Mouse (Mus musculus) gastrocnemius, adult 18-20 months (tissue): ENCODE measurements around the gene Car5a. TPM values are rescaled to one million over a fixed set of nuclear protein-coding genes. Genes with fewer than 3 reads are reported as not detected.

Experiments
- DNase-seq: peaks from one replicate; pipeline ENCODE4 v3.0.0; 2021; ENCODE audit warnings: low spot score
- total RNA-seq, 2 experiments: library from RNA; stranded (reverse); gene quantifications; 2 replicates each; pipeline ENCODE4 v1.2.3; 2021

The Car5a gene
- total RNA-seq, 2 experiments from 2014 or later: not detected

DNA sequence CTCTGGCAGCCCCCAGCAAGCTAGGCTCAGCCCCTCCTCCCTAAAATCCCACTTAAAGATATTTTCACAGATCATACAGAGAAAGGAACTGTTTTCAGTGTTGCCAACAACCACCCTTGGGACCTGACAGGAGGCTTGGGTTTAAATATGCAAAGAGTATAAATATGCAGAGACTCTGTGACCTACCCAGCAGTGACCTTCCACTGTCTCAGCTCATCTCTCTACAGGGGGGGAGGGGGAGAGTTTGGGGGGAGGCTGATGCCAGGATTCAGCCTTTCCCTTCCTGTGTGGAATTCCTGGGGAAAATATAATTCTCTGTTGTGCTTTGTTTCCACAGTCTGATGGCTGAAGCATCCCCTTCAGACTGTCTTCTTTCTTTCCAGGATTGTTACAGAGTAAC lies 9.8 kb downstream of the Car5a start:
- DNase-seq: no peak

- peak; percentile 53 for DNase-seq
Measured at GRCm38 (mm10) chr8:121934506-121934905, 10.2 kb downstream of the Car5a start.

GRCm38 (mm10) chr8:121932668-121933520 lies 11.8 kb downstream of the Car5a start:
- DNase-seq: no peak

- peak; percentile 83 for DNase-seq
Measured at GRCm38 (mm10) chr8:121932026-121932667, 12.6 kb downstream of the Car5a start.

DNA sequence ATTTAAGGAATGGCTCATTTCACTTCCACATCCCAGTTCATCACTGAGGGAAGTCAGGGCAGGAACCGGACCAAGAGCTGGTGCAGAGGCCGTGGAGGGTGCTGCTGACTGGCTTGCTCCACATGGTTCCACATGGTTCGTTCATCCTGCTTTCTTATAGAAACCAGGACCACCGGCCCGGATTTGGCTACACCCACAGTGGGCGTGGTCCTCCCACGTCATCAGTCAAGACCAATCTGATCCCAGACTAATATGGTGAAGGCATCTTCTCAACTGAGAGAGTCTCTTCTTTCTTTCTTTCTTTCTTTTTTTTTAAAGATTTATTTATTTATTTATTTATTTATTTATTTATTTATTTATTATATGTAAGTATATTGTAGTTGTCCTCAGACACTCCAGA lies 13.1 kb downstream of the Car5a start:
- DNase-seq: no peak

DNA sequence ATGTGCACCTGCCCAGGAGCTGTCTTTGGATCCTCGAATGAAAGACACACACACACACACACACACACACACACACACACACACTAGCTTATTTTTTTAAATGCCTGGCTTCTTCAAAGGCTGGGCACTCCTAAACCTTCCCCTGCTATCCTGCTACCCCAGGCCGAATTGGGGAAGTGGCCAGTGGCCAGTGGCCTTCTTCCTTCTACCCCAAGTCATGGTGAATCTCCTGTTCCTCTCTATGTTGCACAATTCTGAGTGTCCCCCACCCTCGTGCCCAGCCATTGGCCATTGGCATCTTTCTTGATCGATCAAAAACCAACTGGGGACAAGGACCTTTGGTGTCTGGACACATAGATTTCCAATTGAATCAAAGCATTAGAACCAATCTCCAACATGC lies 14.7 kb downstream of the Car5a start:
- no peak for DNase-seq

DNA sequence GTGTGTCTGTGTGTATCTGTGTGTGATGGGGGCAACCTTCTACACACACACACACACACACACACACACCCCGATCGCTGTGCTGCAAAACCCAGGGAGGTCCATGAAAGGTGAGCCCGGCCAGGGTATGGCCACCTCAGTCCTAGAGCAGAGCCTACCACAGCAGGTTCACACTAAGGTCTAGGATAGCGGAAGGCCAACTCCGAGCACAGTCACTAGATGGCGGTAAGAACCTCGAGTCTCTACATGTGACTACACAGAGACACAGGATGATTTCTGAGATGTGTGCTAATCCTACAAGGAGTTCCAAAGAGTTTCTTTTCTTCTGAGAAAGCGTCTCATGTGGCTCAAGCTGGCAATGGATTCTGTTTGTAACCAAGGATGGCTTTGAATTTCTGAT lies 17.4 kb downstream of the Car5a start:
- DNase-seq: peak; percentile 65

GRCm38 (mm10) chr8:121926266-121926665 lies 18.4 kb downstream of the Car5a start:
- no peak for DNase-seq

DNA sequence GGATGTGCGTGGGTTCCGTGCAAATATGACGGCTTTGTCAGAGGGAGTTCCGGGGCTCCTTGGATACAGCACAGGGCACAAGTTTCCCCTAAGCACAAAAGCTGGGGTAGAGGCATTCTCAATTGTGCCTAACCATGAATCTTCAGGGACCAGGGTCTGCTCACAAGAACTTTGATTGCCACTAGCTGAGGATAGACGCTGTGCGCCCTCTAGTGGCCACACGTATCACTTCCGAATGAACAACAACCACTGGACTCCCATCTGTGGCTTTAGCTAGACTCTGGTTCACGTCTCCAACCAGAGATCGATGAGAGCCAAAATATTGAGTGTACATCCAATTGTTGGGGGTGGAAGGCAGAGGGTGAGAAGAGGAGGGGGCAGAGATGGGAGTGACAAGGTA lies 19.1 kb downstream of the Car5a start:
- DNase-seq: peak; percentile 70

DNA sequence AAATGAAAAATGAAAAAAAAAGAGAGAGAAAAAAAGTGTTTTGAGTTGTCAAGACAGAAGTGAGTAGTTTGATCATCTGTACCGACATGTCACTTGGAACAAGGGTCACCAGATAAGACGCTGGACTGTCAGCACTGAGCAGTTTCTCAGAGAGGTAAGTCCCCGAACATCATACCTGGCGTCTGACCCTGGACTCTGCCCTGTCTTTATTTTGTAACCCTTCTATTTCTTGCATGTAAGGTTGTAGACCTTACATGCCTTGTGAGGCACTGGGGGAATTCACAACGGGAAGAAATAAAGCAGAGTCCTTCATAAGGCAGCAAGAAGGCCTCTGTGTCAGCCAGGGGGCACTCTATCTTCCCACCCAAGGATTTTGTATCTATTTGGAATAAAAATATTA lies 20.0 kb downstream of the Car5a start:
- no peak for DNase-seq

DNA sequence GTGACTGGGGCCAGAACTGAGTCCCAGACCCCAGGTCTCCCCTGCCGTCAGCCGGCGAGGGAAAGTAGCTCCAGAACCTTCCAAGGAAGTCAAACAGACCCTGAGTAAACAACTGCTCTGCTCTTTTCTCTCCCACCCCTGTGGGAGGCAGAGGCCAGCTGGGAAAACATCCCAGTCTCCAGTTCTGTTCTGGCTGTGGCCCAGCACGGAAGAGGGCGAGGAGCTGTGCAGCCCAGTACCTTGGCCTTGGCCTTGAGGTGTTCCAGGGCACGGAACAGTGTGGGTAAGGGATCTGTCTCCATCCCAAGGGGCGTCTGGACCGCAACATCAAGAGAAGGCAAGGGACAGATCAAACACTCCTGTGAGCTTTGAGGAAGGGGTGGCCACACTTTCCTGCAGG lies 22.6 kb downstream of the Car5a start:
- DNase-seq: peak; percentile 40

- no peak for DNase-seq
Measured at GRCm38 (mm10) chr8:121921582-121921981, 23.1 kb downstream of the Car5a start.

GRCm38 (mm10) chr8:121919731-121920130 lies 25.0 kb downstream of the Car5a start:
- peak; percentile 42 for DNase-seq

DNA sequence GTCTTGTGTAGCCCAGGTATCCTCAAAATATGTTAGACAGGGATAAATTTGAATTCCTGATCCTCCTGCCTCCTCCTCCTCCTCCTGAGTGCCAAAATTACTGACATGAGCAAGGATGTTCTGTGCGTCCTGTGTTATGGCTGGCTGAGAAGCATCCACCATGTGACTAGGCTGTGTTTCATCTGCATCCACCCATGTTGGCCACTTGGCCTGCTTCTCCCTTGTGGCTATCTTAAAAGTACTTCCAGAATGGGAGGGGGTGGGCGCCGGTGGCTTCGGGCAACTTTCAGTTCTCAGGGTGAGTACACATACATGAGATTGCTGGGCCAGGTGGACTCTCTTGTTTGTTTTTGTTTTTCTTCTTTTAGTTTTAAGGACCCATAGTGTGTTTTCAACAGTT lies 25.5 kb downstream of the Car5a start:
- no peak for DNase-seq

- no peak for DNase-seq
Measured at GRCm38 (mm10) chr8:121913378-121913777, 31.3 kb downstream of the Car5a start.

DNA sequence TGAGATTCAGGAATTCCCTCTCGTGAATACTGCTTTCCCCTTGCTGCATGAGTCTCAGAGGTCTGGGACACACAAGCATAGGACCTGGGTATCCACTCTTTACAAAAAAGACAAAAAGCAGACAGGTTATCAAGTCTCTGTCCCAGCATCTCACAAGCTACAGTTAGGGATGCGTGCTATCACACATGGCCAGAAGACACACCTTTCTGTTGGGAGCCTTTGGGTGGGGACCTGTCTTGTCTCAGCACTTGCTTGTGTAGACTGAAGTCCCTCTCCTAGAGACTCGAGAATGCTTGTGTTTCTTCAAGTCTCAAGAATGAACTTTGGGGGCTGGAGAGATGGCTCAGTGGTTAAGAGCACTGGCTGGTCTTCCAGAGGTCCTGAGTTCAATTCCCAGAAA lies 31.9 kb downstream of the Car5a start:
- no peak for DNase-seq

GRCm38 (mm10) chr8:121911987-121912386 lies 32.7 kb downstream of the Car5a start:
- DNase-seq: no peak

- no peak for DNase-seq
Measured at GRCm38 (mm10) chr8:121911400-121911799, 33.3 kb downstream of the Car5a start.

- DNase-seq: peak; percentile 85
Measured at GRCm38 (mm10) chr8:121909663-121910062, 35.0 kb downstream of the Car5a start.

GRCm38 (mm10) chr8:121909148-121909541 lies 35.6 kb downstream of the Car5a start:
- no peak for DNase-seq

- DNase-seq: no peak
Measured at GRCm38 (mm10) chr8:121908378-121909147, 36.1 kb downstream of the Car5a start.

- DNase-seq: peak; percentile 96
Measured at GRCm38 (mm10) chr8:121907587-121908248, 37.0 kb downstream of the Car5a start, which contains the start of gene Slc7a5. TSS of gene Slc7a5 (minus strand) at chr8:121907694.
